Mouse (Mus musculus) E14TG2a.4 (cell line): ENCODE measurements around the gene Armh2.

Experiments used
- H3K27me3 ChIP-seq: 2 replicates; pipeline ENCODE4 v1.6.1; 2014; ENCODE audit warnings: low read length, control low read depth; ENCODE audit not compliant: insufficient read depth
- H3K36me3 ChIP-seq: 2 replicates; pipeline ENCODE4 v1.6.1; 2014; ENCODE audit warnings: low read length, control low read depth; ENCODE audit not compliant: insufficient read depth
- H3K4me1 ChIP-seq: replicated peaks from 2 replicates; pipeline ENCODE4 v1.6.1; 2014; ENCODE audit warnings: low read depth, low read length, control low read depth
- H3K4me3 ChIP-seq: replicated peaks from 2 replicates; pipeline ENCODE4 v1.5.1; 2014; ENCODE audit warnings: mild to moderate bottlenecking, low read length
- H3K9me3 ChIP-seq: 2 replicates; pipeline ENCODE4 v1.6.1; 2014; ENCODE audit warnings: low read length, control low read depth
- CTCF ChIP-seq: conservative IDR thresholded peaks from 2 replicates; pipeline ENCODE4 v1.5.1; 2014; ENCODE audit warnings: low read length
- NANOG ChIP-seq: IDR thresholded peaks from 2 replicates; pipeline ENCODE4 v1.6.1; 2014; ENCODE audit warnings: borderline replicate concordance, low read length, mixed read lengths
- POU5F1 ChIP-seq: IDR thresholded peaks from 2 replicates; pipeline ENCODE4 v1.6.1; 2014; ENCODE audit warnings: low read length, borderline replicate concordance

Gene Armh2

GRCm38 (mm10) chr13:24714360-24714885, 26.6 kb upstream of the Armh2 start:
- Histone ChIP-seq H3K4me3 (no peak overlapping the region), H3K36me3 (no peaks in the 10 kb centered on the region), H3K27me3 (peaks cover 18% of the 10 kb centered on the region), H3K4me1 (peaks cover 16% of the 10 kb centered on the region), H3K9me3 (no peaks in the 10 kb centered on the region)
- TF ChIP-seq CTCF (no peak), NANOG (no peak), POU5F1 (no peak)

GRCm38 (mm10) chr13:24715601-24716000, 25.4 kb upstream of the Armh2 start:
- no peaks in the 10 kb centered on the region for H3K9me3 ChIP-seq
- TF ChIP-seq POU5F1, result no peak
- TF ChIP-seq CTCF, result no peak
- no peak for TF ChIP-seq NANOG
- no peak overlapping the region for H3K4me3 ChIP-seq
- peaks cover 18% of the 10 kb centered on the region for H3K27me3 ChIP-seq
- H3K4me1 ChIP-seq, result peaks cover 16% of the 10 kb centered on the region
- H3K36me3 ChIP-seq, result no peaks in the 10 kb centered on the region

GRCm38 (mm10) chr13:24716441-24716840, 24.6 kb upstream of the Armh2 start:
- peaks cover 17% of the 10 kb centered on the region for H3K4me1 ChIP-seq
- no peaks in the 10 kb centered on the region for H3K9me3 ChIP-seq
- H3K4me3 ChIP-seq, result no peak overlapping the region
- no peak for TF ChIP-seq CTCF
- TF ChIP-seq POU5F1, result no peak
- TF ChIP-seq NANOG, result no peak
- H3K36me3 ChIP-seq, result no peaks in the 10 kb centered on the region
- peaks cover 14% of the 10 kb centered on the region for H3K27me3 ChIP-seq

- no peak for TF ChIP-seq POU5F1
- TF ChIP-seq NANOG, result no peak
- no peak for TF ChIP-seq CTCF
- no peaks in the 10 kb centered on the region for H3K36me3 ChIP-seq
- H3K4me1 ChIP-seq, result peaks cover 20% of the 10 kb centered on the region
- peaks cover 14% of the 10 kb centered on the region for H3K27me3 ChIP-seq
- no peak overlapping the region for H3K4me3 ChIP-seq
- H3K9me3 ChIP-seq, result no peaks in the 10 kb centered on the region
Measured at GRCm38 (mm10) chr13:24717677-24718076, 23.4 kb upstream of the Armh2 start.

DNA sequence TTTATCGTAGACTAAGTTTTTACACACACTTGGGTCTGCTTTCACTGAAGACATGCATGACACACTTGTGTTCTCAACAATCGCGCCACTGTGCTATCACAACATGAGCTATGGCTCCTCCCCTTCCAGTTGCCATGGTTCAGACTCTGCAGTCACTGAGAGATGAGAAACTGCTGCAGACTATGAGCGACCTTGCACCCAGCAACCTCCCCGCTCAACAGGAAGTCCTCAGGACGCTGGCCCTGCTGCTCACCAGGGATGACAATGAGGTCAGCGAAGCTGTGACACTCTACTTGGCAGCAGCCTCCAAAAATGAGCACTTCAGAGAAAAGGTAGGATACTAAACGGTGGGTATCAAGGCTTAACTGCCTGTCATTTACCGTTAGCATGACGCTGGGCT, 19.5 kb upstream of the Armh2 start:
- TF ChIP-seq NANOG (no peak), POU5F1 (no peak), CTCF (no peak)
- Histone ChIP-seq H3K4me1 (peaks cover 4% of the 10 kb centered on the region; the same call in 1 of the 2 replicates), H3K9me3 (no peaks in the 10 kb centered on the region), H3K27me3 (no peaks in the 10 kb centered on the region), H3K4me3 (no peak overlapping the region), H3K36me3 (no peaks in the 10 kb centered on the region)

- TF ChIP-seq NANOG (no peak), POU5F1 (no peak), CTCF (no peak)
- H3K4me1 ChIP-seq, result peaks cover 4% of the 10 kb centered on the region; the same call in 1 of the 2 replicates
- H3K27me3 ChIP-seq, result no peaks in the 10 kb centered on the region
- H3K4me3 ChIP-seq, result no peak overlapping the region
- H3K9me3 ChIP-seq, result no peaks in the 10 kb centered on the region
- no peaks in the 10 kb centered on the region for H3K36me3 ChIP-seq
Measured at GRCm38 (mm10) chr13:24723699-24724394, 17.2 kb upstream of the Armh2 start.

- Histone ChIP-seq H3K36me3 (no peaks in the 10 kb centered on the region), H3K27me3 (no peaks in the 10 kb centered on the region), H3K4me1 (peaks cover 4% of the 10 kb centered on the region; the same call in 1 of the 2 replicates), H3K9me3 (no peaks in the 10 kb centered on the region), H3K4me3 (no peak overlapping the region)
- TF ChIP-seq CTCF (no peak), NANOG (no peak), POU5F1 (no peak)
Measured at GRCm38 (mm10) chr13:24724395-24724759, 16.7 kb upstream of the Armh2 start.

DNA sequence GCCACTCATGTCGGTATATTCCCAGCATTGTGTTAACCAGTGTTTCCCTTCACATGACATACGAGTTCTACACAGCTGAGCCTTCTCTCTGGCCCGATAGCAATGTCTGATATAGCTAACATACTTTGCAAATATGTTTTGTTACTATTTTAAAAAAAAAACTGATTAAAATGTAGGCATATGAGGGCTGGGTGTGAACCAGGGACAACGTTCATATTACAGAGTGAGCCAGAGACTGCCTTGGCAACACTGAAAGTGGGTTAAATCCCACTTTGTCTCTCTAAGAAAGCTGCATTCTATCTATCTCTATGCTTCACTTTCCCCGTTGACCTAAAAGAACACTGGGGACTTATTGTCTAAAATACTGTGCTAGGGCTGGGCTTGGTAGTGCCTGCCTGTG, 11.9 kb upstream of the Armh2 start:
- Histone ChIP-seq H3K9me3 (no peaks in the 10 kb centered on the region), H3K36me3 (peaks cover 4% of the 10 kb centered on the region; the same call in 1 of the 2 replicates), H3K27me3 (no peaks in the 10 kb centered on the region), H3K4me1 (peaks cover 3% of the 10 kb centered on the region), H3K4me3 (no peak overlapping the region)
- TF ChIP-seq POU5F1, result no peak
- TF ChIP-seq CTCF, result no peak
- TF ChIP-seq NANOG, result no peak

DNA sequence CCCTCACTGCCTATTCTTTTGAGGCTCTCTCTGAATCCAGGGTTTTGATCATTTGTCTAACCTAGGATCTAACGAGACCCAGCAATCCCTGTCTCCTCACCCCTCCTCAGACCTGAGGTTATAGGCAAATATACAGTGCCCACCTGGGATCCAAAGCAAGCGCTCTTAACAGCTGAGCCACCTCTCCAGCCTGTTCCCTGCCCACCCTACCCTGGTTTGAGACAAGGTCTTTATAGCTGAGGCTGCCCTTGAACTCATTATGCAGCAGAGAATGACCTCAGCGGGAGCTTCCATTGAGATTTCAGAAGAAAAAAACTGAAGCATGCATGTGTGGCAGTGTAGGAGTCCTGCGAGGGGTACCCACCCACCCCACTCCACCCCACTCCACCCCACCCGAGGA, 6.5 kb upstream of the Armh2 start:
- no peaks in the 10 kb centered on the region for H3K9me3 ChIP-seq
- no peak overlapping the region for H3K4me3 ChIP-seq
- peaks cover 3% of the 10 kb centered on the region for H3K4me1 ChIP-seq
- H3K36me3 ChIP-seq, result peaks cover 4% of the 10 kb centered on the region; the same call in 1 of the 2 replicates
- no peaks in the 10 kb centered on the region for H3K27me3 ChIP-seq
- TF ChIP-seq NANOG (no peak), POU5F1 (no peak), CTCF (no peak)
